Comparison of ENCODE assay signal across 9 mouse cellular contexts in genomic region chr17:31535358-31535757, GRCm38 (mm10). TPM values are rescaled to one million over a fixed set of nuclear protein-coding genes. Genes with fewer than 3 reads are reported as not detected.
A peak's percentile ranks its signal among the peaks of the same experiment; 100 is the strongest.
DNase-seq lines count a peak whose midpoint lies in the region; ATAC-seq and TF ChIP-seq lines count a peak whose summit lies in the region.
"Had no signal": no experiment of that assay in that cellular context is flagged by ENCODE, and none has a peak within 500 bp of the region (broad histone marks: within the 10 kb centered on the region; RNA-seq: fewer than 3 reads in every experiment).

No protein-coding gene starts in this region.

- H3K4me1 ChIP-seq in megakaryocyte, embryonic 14.5 days: peaks cover 26% of the 10 kb centered on the region
- peaks cover 15% of the 10 kb centered on the region for H3K4me1 ChIP-seq in forebrain, embryonic 16.5 days (replicated peaks; ENCODE audit: control insufficient read depth, insufficient read depth, low read length)
- peaks cover 6% of the 10 kb centered on the region; the same call in 1 of the 2 replicates for H3K4me1 ChIP-seq in stomach, embryonic 16.5 days (ENCODE audit: control insufficient read depth, insufficient read depth, low read length)
- no peaks in the 10 kb centered on the region for H3K4me1 ChIP-seq in thymus, adult 2 months (replicated peaks; ENCODE audit: control insufficient read depth, insufficient read depth, low read length)

- peak overlapping the region; percentile 47 for H3K4me2 ChIP-seq in forebrain, embryonic 16.5 days (ENCODE audit: low read length)
- H3K4me2 ChIP-seq in stomach, embryonic 16.5 days (ENCODE audit: low read depth, low read length): no peak overlapping the region

- intact Hi-C loops in gastrocnemius, postnatal 14 days (cut with DNase I; ENCODE audit: low total_unique reads): no loop called here

- DNase-seq in kidney, postnatal 25 days: peak; percentile 54 to 79
- DNase-seq in thymus, adult 18-20 months: no peak
- DNase-seq in gastrocnemius, postnatal 14 days: no peak
- DNase-seq in thymus, adult 2 months: no peak

- TF ChIP-seq POLR2A in thymus, adult 2 months (IDR thresholded peaks at IDR 0.05; ENCODE audit: control insufficient read depth, extremely low read depth, insufficient read depth, low read length, poor library complexity): no peak

- no peak for ATAC-seq in megakaryocyte, adult 5-6 weeks (ENCODE audit: poor library complexity, severe bottlenecking)
- ATAC-seq in forebrain, embryonic 16.5 days: peak; percentile 29
- ATAC-seq in stomach, embryonic 16.5 days (ENCODE audit: insufficient read depth, low FRiP score): peak; percentile 42; the same call in 1 of the 2 replicates
- ATAC-seq: activated CD4-positive, CD25-positive, alpha-beta regulatory T cell, adult 4 months had no signal

- peak overlapping the region; percentile 5 for H3K4me3 ChIP-seq in megakaryocyte, embryonic 14.5 days (replicated peaks)
- no peak overlapping the region for H3K4me3 ChIP-seq in forebrain, embryonic 16.5 days (replicated peaks; ENCODE audit: low read length)
- no peak overlapping the region for H3K4me3 ChIP-seq in stomach, embryonic 16.5 days (replicated peaks; ENCODE audit: low read length)
- H3K4me3 ChIP-seq in thymus, adult 2 months (ENCODE audit: control insufficient read depth, insufficient read depth, low read length): no peak overlapping the region

- WGBS in forebrain, embryonic 16.5 days: 64% methylated on average over 4 of the region's 4 CpGs
- 68% methylated on average over 4 of the region's 4 CpGs for WGBS in stomach, embryonic 16.5 days
- 94% methylated on average over 4 of the region's 4 CpGs for WGBS in thymus, adult 2 months

- H3K27ac ChIP-seq in forebrain, embryonic 16.5 days (ENCODE audit: low read length): peak overlapping the region; percentile 99
- H3K27ac ChIP-seq in stomach, embryonic 16.5 days (ENCODE audit: low read length): peak overlapping the region; percentile 63
- no peak overlapping the region for H3K27ac ChIP-seq in thymus, adult 2 months (ENCODE audit: control insufficient read depth, insufficient read depth, low read length)

- peaks cover 3% of the 10 kb centered on the region; the same call in 1 of the 2 replicates for H3K9me3 ChIP-seq in megakaryocyte, embryonic 14.5 days
- no peaks in the 10 kb centered on the region for H3K9me3 ChIP-seq in forebrain, embryonic 16.5 days (ENCODE audit: control insufficient read depth, low read length)
- no peaks in the 10 kb centered on the region for H3K9me3 ChIP-seq in stomach, embryonic 16.5 days (replicated peaks; ENCODE audit: control insufficient read depth, low read length)

- peaks cover 25% of the 10 kb centered on the region for H3K36me3 ChIP-seq in megakaryocyte, embryonic 14.5 days (replicated peaks; ENCODE audit: low read length)
- peaks cover 4% of the 10 kb centered on the region for H3K36me3 ChIP-seq in forebrain, embryonic 16.5 days (ENCODE audit: control insufficient read depth, insufficient read depth)
- H3K36me3 ChIP-seq in stomach, embryonic 16.5 days (ENCODE audit: control insufficient read depth, insufficient read depth, low read length): peaks cover 11% of the 10 kb centered on the region
- peaks cover 16% of the 10 kb centered on the region for H3K36me3 ChIP-seq in thymus, adult 2 months (ENCODE audit: control insufficient read depth, insufficient read depth, low read length)

- no peak for TF ChIP-seq CTCF in thymus, adult 2 months (IDR thresholded peaks at IDR 0.05; ENCODE audit: borderline replicate concordance, control insufficient read depth, extremely low read depth, insufficient read depth, low read length, poor library complexity)

- H3K27me3 ChIP-seq in megakaryocyte, embryonic 14.5 days (replicated peaks): peaks cover 17% of the 10 kb centered on the region
- H3K27me3 ChIP-seq in forebrain, embryonic 16.5 days (replicated peaks; ENCODE audit: control insufficient read depth, insufficient read depth, low read length): no peaks in the 10 kb centered on the region
- no peaks in the 10 kb centered on the region for H3K27me3 ChIP-seq in stomach, embryonic 16.5 days (ENCODE audit: control insufficient read depth, insufficient read depth, low read length)
- no peaks in the 10 kb centered on the region for H3K27me3 ChIP-seq in thymus, adult 2 months (ENCODE audit: control insufficient read depth, insufficient read depth, low read length)

- H3K9ac ChIP-seq in forebrain, embryonic 16.5 days (replicated peaks; ENCODE audit: low read depth, low read length): peak overlapping the region; percentile 49
- H3K9ac ChIP-seq in stomach, embryonic 16.5 days (ENCODE audit: low read length): no peak overlapping the region

RNA-seq across cellular contexts. Expression of gene Ndufv3, which starts 15.4 kb away (rescaled TPM):
- 77.3 and 604 TPM in 2 replicates for polyA plus RNA-seq in megakaryocyte, embryonic 14.5 days (2012; ENCODE audit: insufficient read depth, low replicate concordance)
- total RNA-seq in megakaryocyte, adult 5-6 weeks (2015): 92.8 and 95.7 TPM in 2 replicates
- total RNA-seq in megakaryocyte, adult 5-6 weeks (2017): 215 and 217 TPM in 2 replicates
- 294 and 316 TPM in 2 replicates for polyA plus RNA-seq in forebrain, embryonic 16.5 days (2015; fragmentation: Nextera tagmentation; extraction: Ambion mirVana)
- polyA plus RNA-seq in stomach, embryonic 16.5 days (2015; fragmentation: Nextera tagmentation; extraction: Ambion mirVana): 311 and 321 TPM in 2 replicates
- 100 to 1,000 TPM; 423 to 456 TPM for total RNA-seq in gastrocnemius, postnatal 14 days (2021)
- 122 and 128 TPM in 2 replicates for polyA plus RNA-seq in thymus, adult 2 months (2012; rRNA removed)

RNA-seq across cellular contexts. Expression of gene Wdr4, which starts 15.6 kb away (rescaled TPM):
- polyA plus RNA-seq in megakaryocyte, embryonic 14.5 days (2012; ENCODE audit: insufficient read depth, low replicate concordance): 13.5 and 35.0 TPM in 2 replicates
- total RNA-seq in megakaryocyte, adult 5-6 weeks (2015): 2.8 and 3.4 TPM in 2 replicates
- 3.7 and 7.3 TPM in 2 replicates for total RNA-seq in megakaryocyte, adult 5-6 weeks (2017)
- polyA plus RNA-seq in forebrain, embryonic 16.5 days (2015; fragmentation: Nextera tagmentation; extraction: Ambion mirVana): 39.4 and 43.8 TPM in 2 replicates
- polyA plus RNA-seq in stomach, embryonic 16.5 days (2015; fragmentation: Nextera tagmentation; extraction: Ambion mirVana): 33.8 and 42.3 TPM in 2 replicates
- 1 to 10 TPM; 6.7 to 7.9 TPM for total RNA-seq in gastrocnemius, postnatal 14 days (2021)
- 36.5 and 39.1 TPM in 2 replicates for polyA plus RNA-seq in thymus, adult 2 months (2012; rRNA removed)

RNA-seq across cellular contexts. Expression of gene Pknox1, which starts 29.2 kb away (rescaled TPM):
- polyA plus RNA-seq in megakaryocyte, embryonic 14.5 days (2012; ENCODE audit: insufficient read depth, low replicate concordance): 2.5 TPM in 1 of 2 replicates, not detected in the other
- total RNA-seq in megakaryocyte, adult 5-6 weeks (2015): 19.5 and 20.8 TPM in 2 replicates
- 24.7 and 33.1 TPM in 2 replicates for total RNA-seq in megakaryocyte, adult 5-6 weeks (2017)
- 32.2 and 36.0 TPM in 2 replicates for polyA plus RNA-seq in forebrain, embryonic 16.5 days (2015; fragmentation: Nextera tagmentation; extraction: Ambion mirVana)
- 33.4 and 34.5 TPM in 2 replicates for polyA plus RNA-seq in stomach, embryonic 16.5 days (2015; fragmentation: Nextera tagmentation; extraction: Ambion mirVana)
- 10 to 100 TPM in 1 of 2 experiments, 1 to 10 TPM in 1; 7.9 to 10.7 TPM for total RNA-seq in gastrocnemius, postnatal 14 days (2021)
- 73.6 and 80.5 TPM in 2 replicates for polyA plus RNA-seq in thymus, adult 2 months (2012; rRNA removed)

Comparison
In these comparisons a context has a peak if more than half of its experiments do, and no peak if none do; other contexts are left out.
1. DNase-seq: peak in kidney, postnatal 25 days (2 of 2); none in thymus, adult 18-20 months (0 of 2), gastrocnemius, postnatal 14 days (single experiment) and thymus, adult 2 months (single experiment).